Mouse (Mus musculus) CH12.LX (cell line): ENCODE data around the gene Pdzd11. TPM values are rescaled to one million over a fixed set of nuclear protein-coding genes. Genes with fewer than 3 reads are reported as not detected.

Source experiments
- DNase-seq: peaks from one replicate; pipeline ENCODE4 v3.0.0-alpha.2; 2013; ENCODE audit errors: extremely low read depth
- H3K27ac ChIP-seq: 2 replicates; pipeline ENCODE4 v1.5.1; 2012; ENCODE audit warnings: low read depth, mild to moderate bottlenecking, control low read depth, moderate library complexity; ENCODE audit not compliant: insufficient read depth
- H3K27me3 ChIP-seq: replicated peaks from 2 replicates; pipeline ENCODE3; 2012; ENCODE audit warnings: inconsistent platforms
- H3K36me3 ChIP-seq, 2 experiments: replicated peaks in 1 of 2; 2 replicates each; pipeline versions ENCODE3 to v1.6.1; 2012; ENCODE audit warnings: inconsistent platforms in 1 of 2, low read length in 1 of 2, mild to moderate bottlenecking in 1 of 2, mixed read lengths in 1 of 2, moderate library complexity in 1 of 2; ENCODE audit not compliant: control insufficient read depth in 1 of 2, insufficient read depth in 1 of 2
- H3K4me1 ChIP-seq, 2 experiments: 2 replicates each; pipeline ENCODE4 v1.6.1; 2012; ENCODE audit warnings: inconsistent platforms in 1 of 2, moderate library complexity in 1 of 2; ENCODE audit not compliant: insufficient read depth in 2 of 2, control insufficient read depth in 1 of 2
- H3K4me2 ChIP-seq: 2 replicates; pipeline ENCODE4 v1.6.1; 2012; ENCODE audit warnings: low read depth, mild to moderate bottlenecking, control low read depth; ENCODE audit not compliant: poor library complexity, insufficient read depth, severe bottlenecking
- H3K4me3 ChIP-seq, 3 experiments: fragments of 150-350 bp in 1 of 3; sonication (generic) in 1 of 3; replicated peaks in 1 of 3; 2 replicates each; pipeline versions ENCODE3 to v1.5.1; 2011 to 2012; ENCODE audit warnings: low read depth in 2 of 3, low read length in 2 of 3, mild to moderate bottlenecking in 2 of 3, moderate library complexity in 2 of 3, control low read depth in 1 of 3, improper control_type of control experiment in 1 of 3, inconsistent platforms in 1 of 3, mixed read lengths in 1 of 3; ENCODE audit not compliant: poor library complexity in 1 of 3
- H3K79me2 ChIP-seq: replicated peaks from 2 replicates; pipeline ENCODE4 v1.6.1; 2012; ENCODE audit warnings: mild to moderate bottlenecking, moderate library complexity; ENCODE audit not compliant: control insufficient read depth, poor library complexity, insufficient read depth, severe bottlenecking; ENCODE audit errors: extremely low read depth
- H3K9ac ChIP-seq: 2 replicates; pipeline ENCODE4 v1.6.1; 2012; ENCODE audit warnings: low read depth, mild to moderate bottlenecking, control low read depth, moderate library complexity; ENCODE audit not compliant: insufficient read depth
- H3K9me3 ChIP-seq: replicated peaks from 2 replicates; pipeline ENCODE3; 2012; ENCODE audit warnings: low read length, inconsistent platforms, mixed read lengths
- BHLHE40 ChIP-seq: IDR thresholded peaks from 2 replicates; pipeline ENCODE4 v1.6.1; 2011; ENCODE audit warnings: mild to moderate bottlenecking, low read depth, low read length, improper control_type of control experiment
- CHD2 ChIP-seq: IDR thresholded peaks from 2 replicates; pipeline ENCODE4 v1.6.1; 2011; ENCODE audit warnings: low read length, improper control_type of control experiment
- ETS1 ChIP-seq: conservative IDR thresholded peaks from 2 replicates; pipeline ENCODE4 v1.6.1; 2012; ENCODE audit warnings: low read depth, mild to moderate bottlenecking, inconsistent platforms, low read length, improper control_type of control experiment, moderate library complexity
- GABPA ChIP-seq: IDR thresholded peaks from 2 replicates; pipeline ENCODE4 v1.6.1; 2012; ENCODE audit warnings: low read depth, low read length, improper control_type of control experiment, inconsistent platforms; ENCODE audit not compliant: insufficient replicate concordance
- HCFC1 ChIP-seq: IDR thresholded peaks from 2 replicates; pipeline ENCODE4 v1.6.1; 2012; ENCODE audit warnings: low read depth, mild to moderate bottlenecking, inconsistent platforms, low read length, improper control_type of control experiment
- JUND ChIP-seq: conservative IDR thresholded peaks from 2 replicates; pipeline ENCODE4 v1.6.1; 2011; ENCODE audit warnings: low read depth, low read length, improper control_type of control experiment
- MAFK ChIP-seq: IDR thresholded peaks from 2 replicates; pipeline ENCODE4 v1.6.1; 2011; ENCODE audit warnings: low read length, improper control_type of control experiment; ENCODE audit not compliant: insufficient replicate concordance
- MYC ChIP-seq: IDR thresholded peaks from 2 replicates; pipeline ENCODE4 v1.6.1; 2011; ENCODE audit warnings: low read depth, mild to moderate bottlenecking, improper control_type of control experiment, low read length
- NELFE ChIP-seq: IDR thresholded peaks from 2 replicates; pipeline ENCODE4 v1.6.1; 2011; ENCODE audit warnings: low read depth, low read length, improper control_type of control experiment
- NRF1 ChIP-seq: IDR thresholded peaks from 2 replicates; pipeline ENCODE4 v1.6.1; 2014; ENCODE audit warnings: low read depth, mild to moderate bottlenecking, inconsistent platforms, low read length, improper control_type of control experiment, moderate library complexity
- PAX5 ChIP-seq: IDR thresholded peaks from 2 replicates; pipeline ENCODE4 v1.6.1; 2012; ENCODE audit warnings: low read length, inconsistent platforms, mixed read lengths
- POLR2A ChIP-seq: IDR thresholded peaks from 2 replicates; pipeline ENCODE4 v1.6.1; 2011; ENCODE audit warnings: low read depth, mild to moderate bottlenecking, improper control_type of control experiment, low read length
- SIN3A ChIP-seq: IDR thresholded peaks from 2 replicates; pipeline ENCODE4 v1.6.1; 2012; ENCODE audit warnings: low read length, improper control_type of control experiment, inconsistent platforms
- SMC3 ChIP-seq: IDR thresholded peaks from 2 replicates; pipeline ENCODE4 v1.6.1; 2011; ENCODE audit warnings: low read depth, low read length, improper control_type of control experiment
- TBP ChIP-seq: conservative IDR thresholded peaks from 2 replicates; pipeline ENCODE4 v1.6.1; 2011; ENCODE audit warnings: low read depth, low read length, improper control_type of control experiment
- TCF12 ChIP-seq: IDR thresholded peaks from 2 replicates; pipeline ENCODE4 v1.6.1; 2014; ENCODE audit warnings: low read depth, mild to moderate bottlenecking, inconsistent platforms, low read length, improper control_type of control experiment
- USF1 ChIP-seq: IDR thresholded peaks from 2 replicates; pipeline ENCODE4 v1.6.1; 2014; ENCODE audit warnings: low read depth, mild to moderate bottlenecking, inconsistent platforms, low read length, improper control_type of control experiment
- USF2 ChIP-seq: conservative IDR thresholded peaks from 2 replicates; pipeline ENCODE4 v1.6.1; 2011; ENCODE audit warnings: low read depth, low read length, improper control_type of control experiment
- ZC3H11A ChIP-seq: IDR thresholded peaks from 2 replicates; pipeline ENCODE4 v1.6.1; 2012; ENCODE audit warnings: low read depth, mild to moderate bottlenecking, inconsistent platforms, low read length, improper control_type of control experiment
- ZMIZ1 ChIP-seq: IDR thresholded peaks from 2 replicates; pipeline ENCODE4 v1.6.1; 2012; ENCODE audit warnings: low read depth, mild to moderate bottlenecking, inconsistent platforms, low read length, improper control_type of control experiment
- ZNF384 ChIP-seq: IDR thresholded peaks from 2 replicates; pipeline ENCODE4 v1.6.1; 2012; ENCODE audit warnings: low read depth, low read length, improper control_type of control experiment, inconsistent platforms
- dilution Hi-C: fragments of 300-500 bp; cut with MboI; formaldehyde crosslinking; loops from 2 replicates; pipeline ENCODE4 v1.14.3; 2020; ENCODE audit warnings: low sequenced_read_pairs; ENCODE audit not compliant: extremely low pct_unique_long_range_greater_than_20kb, extremely low pct_ligation_motif_present
- in situ Hi-C: fragments of 300-500 bp; cut with MboI; formaldehyde crosslinking; loops from 3 replicates; pipeline ENCODE4 v1.14.3; 2019; ENCODE audit warnings: low sequenced_read_pairs, low pct_ligation_motif_present, low pct_unique_long_range_greater_than_20kb, mixed read lengths
- polyA plus RNA-seq: library from polyadenylated mRNA; unstranded; fragments of >175 nt; gene quantifications from 2 replicates; pipeline ENCODE4 v1.2.1, GENCODE M21; 2012; ENCODE audit warnings: low read depth; ENCODE audit not compliant: insufficient read length
- total RNA-seq, 2 experiments: library from RNA; depleted of rRNA; stranded (reverse); fragments of 300-350 nt in 1 of 2; fragments of >200 nt in 1 of 2; gene quantifications; 2 replicates each; pipeline ENCODE4 v1.2.3; 2012 to 2014

Pdzd11 gene
- total and polyA plus RNA-seq, 3 experiments, result 33.8 to 77.0 (median 62.4) TPM

DNA sequence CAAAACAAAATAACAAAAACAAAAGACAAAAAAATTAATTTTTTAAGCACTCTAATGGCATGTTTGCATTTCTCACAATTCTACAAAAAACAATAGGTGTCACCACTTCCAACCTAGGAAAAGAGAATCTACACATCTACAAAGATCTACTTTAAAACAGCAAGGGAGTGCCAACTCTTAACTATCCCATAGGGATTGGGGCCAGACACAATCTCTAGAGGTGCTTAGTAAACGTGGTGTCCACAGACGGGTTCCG, 894 bp downstream of the Pdzd11 start, which contains the start of gene Kif4:
Gene Kif4, plus strand, starts transcription at position 192 of the 256 bp plus-strand sequence.
- H3K4me2 ChIP-seq, result peak within 1 kb of the TSS; percentile 99
- peak within 1 kb of the TSS; percentile 80 to 85 (median 81) for H3K4me3 ChIP-seq
- in situ Hi-C loops (no loop called here), dilution Hi-C loops (no loop called here)
- H3K36me3 ChIP-seq, result peaks cover 12 to 43% of the 10 kb centered on the region in 2 experiments
- peaks cover 23% of the 10 kb centered on the region for H3K79me2 ChIP-seq
- no peak for DNase-seq
- peaks cover 0 to 12% of the 10 kb centered on the region in 2 experiments; a peak in 2 of 4 replicates for H3K4me1 ChIP-seq
- TF ChIP-seq NRF1, result no peak
- TF ChIP-seq SIN3A, result no peak
- no peak for TF ChIP-seq ZMIZ1
- no peak for TF ChIP-seq PAX5
- TF ChIP-seq CHD2, result no peak
- TF ChIP-seq TBP, result no peak
- no peak for TF ChIP-seq POLR2A
- no peak for TF ChIP-seq BHLHE40
- TF ChIP-seq JUND, result no peak
- no peak for TF ChIP-seq MYC
- TF ChIP-seq USF1, result no peak
- TF ChIP-seq ETS1, result no peak
- H3K27ac ChIP-seq, result peak within 1 kb of the TSS; percentile 63
- H3K9me3 ChIP-seq, result no peaks in the 10 kb centered on the region
- no peaks in the 10 kb centered on the region for H3K27me3 ChIP-seq
- H3K9ac ChIP-seq, result peak within 1 kb of the TSS; percentile 98

GRCm38 (mm10) chrX:100625146-100625545, 1.2 kb downstream of the Pdzd11 start:
- in situ Hi-C loops, result no loop called here
- Histone ChIP-seq H3K36me3 (peaks cover 12 to 43% of the 10 kb centered on the region in 2 experiments), H3K27me3 (no peaks in the 10 kb centered on the region)

More at GRCm38 (mm10) chrX:100625146-100625545, 1.2 kb downstream of the Pdzd11 start:
- peaks cover 23% of the 10 kb centered on the region for H3K79me2 ChIP-seq
- TF ChIP-seq USF1, result no peak
- TF ChIP-seq SMC3, result no peak
- TF ChIP-seq MAFK, result no peak
- no peak for TF ChIP-seq ZC3H11A
- TF ChIP-seq TCF12, result no peak
- TF ChIP-seq MYC, result no peak
- no peak for TF ChIP-seq ZNF384
- no peak for TF ChIP-seq GABPA
- TF ChIP-seq NELFE, result no peak
- TF ChIP-seq SIN3A, result no peak
- TF ChIP-seq HCFC1, result no peak
- TF ChIP-seq USF2, result no peak
- TF ChIP-seq JUND, result no peak
- dilution Hi-C loops, result no loop called here
- peak overlapping the region; percentile 99 for H3K4me2 ChIP-seq
- H3K4me3 ChIP-seq, result peak overlapping the region; percentile 52 to 85 (median 81)
- no peaks in the 10 kb centered on the region for H3K9me3 ChIP-seq
- H3K9ac ChIP-seq, result peak overlapping the region; percentile 98
- DNase-seq, result no peak
- no peak overlapping the region for H3K27ac ChIP-seq
- peaks cover 0 to 12% of the 10 kb centered on the region in 2 experiments; a peak in 2 of 4 replicates for H3K4me1 ChIP-seq
